Mouse (Mus musculus) forelimb bud, embryonic 11.5 days (tissue): ENCODE data around the gene Gm8882.
"Not testable (repeated sequence)": the region's sequence is repeated elsewhere in the genome, so short reads cannot be mapped to it uniquely, and the experiment has no call there.

Experiments
- DNase-seq: peaks from one replicate; pipeline ENCODE4 v3.0.0-alpha.2; 2012; ENCODE audit warnings: low read depth, low spot score

Gene Gm8882

GRCm38 (mm10) chr6:132364034-132364433 is at the start of gene Gm8882:
TSS of gene Gm8882 (minus strand) at chr6:132364134.
- not testable (repeated sequence) for DNase-seq

GRCm38 (mm10) chr6:132314657-132315056 is 49.3 kb downstream of the Gm8882 start, which contains the start of gene Prpmp5:
TSS of gene Prpmp5 (minus strand) at chr6:132314757.
- not testable (repeated sequence) for DNase-seq
